Mouse (Mus musculus): ENCODE results near the gene P2rx5.

DNA sequence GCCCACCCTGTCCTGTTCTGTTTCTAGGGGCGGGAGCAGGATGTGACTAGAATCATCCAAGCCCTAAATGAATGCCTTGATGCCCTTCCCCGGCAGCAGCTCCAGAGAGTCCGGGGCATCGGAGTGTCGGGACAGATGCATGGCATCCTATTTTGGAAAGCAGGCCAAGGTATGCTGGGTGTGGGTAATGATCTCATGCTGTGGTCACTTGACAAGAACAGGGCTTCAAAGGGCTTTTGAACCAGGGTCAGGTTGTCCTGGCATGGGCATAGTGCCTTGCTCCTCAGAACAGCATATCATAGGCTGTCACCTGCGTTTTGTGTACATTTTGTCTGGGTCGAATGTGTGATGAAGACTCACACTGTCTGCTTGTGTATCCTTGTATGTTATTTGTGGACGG, 43.7 kb downstream of the P2rx5 start:
- TF ChIP-seq CTCF (IDR thresholded peaks at IDR 0.05; ENCODE audit: low read depth, low read length) (no peak), EP300 (IDR thresholded peaks at IDR 0.05; ENCODE audit: insufficient read depth, low read depth, low read length) (no peak), POLR2A (IDR thresholded peaks at IDR 0.05; ENCODE audit: insufficient read depth, low read length) (no peak)
